Mouse (Mus musculus): Measurements from ENCODE around the gene Csf3.
"Not testable (repeated sequence)": the region's sequence is repeated elsewhere in the genome, so short reads cannot be mapped to it uniquely, and the experiment has no call there.

Csf3 gene

GRCm38 (mm10) chr11:98697225-98697624, 3.8 kb upstream of the Csf3 start:
- DNase-seq = peak; percentile 67

- no peak for DNase-seq
Observed at GRCm38 (mm10) chr11:98698849-98699640, 2.0 kb upstream of the Csf3 start.

- DNase-seq = peak; percentile 84
Observed at GRCm38 (mm10) chr11:98699911-98700310, 1.2 kb upstream of the Csf3 start.

GRCm38 (mm10) chr11:98702323-98702722, 1.3 kb downstream of the Csf3 start:
- no peak for DNase-seq

GRCm38 (mm10) chr11:98705021-98705420, 4.0 kb downstream of the Csf3 start:
- DNase-seq = no peak

GRCm38 (mm10) chr11:98707401-98708281, 6.6 kb downstream of the Csf3 start:
- DNase-seq = peak; percentile 67

GRCm38 (mm10) chr11:98708282-98708956, 7.4 kb downstream of the Csf3 start:
- peak; percentile 71 for DNase-seq

GRCm38 (mm10) chr11:98709001-98709741, 8.1 kb downstream of the Csf3 start:
- DNase-seq = peak; percentile 85

GRCm38 (mm10) chr11:98710416-98711045, 9.5 kb downstream of the Csf3 start:
- peak; percentile 89 for DNase-seq

GRCm38 (mm10) chr11:98711046-98711434, 10.0 kb downstream of the Csf3 start:
- DNase-seq = no peak

GRCm38 (mm10) chr11:98712009-98712408, 10.9 kb downstream of the Csf3 start:
- not testable (repeated sequence) for DNase-seq

GRCm38 (mm10) chr11:98713703-98714102, 12.6 kb downstream of the Csf3 start:
- no peak for DNase-seq

- no peak for DNase-seq
Observed at GRCm38 (mm10) chr11:98715946-98716345, 14.9 kb downstream of the Csf3 start.

- peak; percentile 72 for DNase-seq
Observed at GRCm38 (mm10) chr11:98717904-98718303, 16.8 kb downstream of the Csf3 start.

- DNase-seq = no peak
Observed at GRCm38 (mm10) chr11:98720756-98721155, 19.7 kb downstream of the Csf3 start.

- peak; percentile 84 for DNase-seq
Observed at GRCm38 (mm10) chr11:98721458-98722226, 20.6 kb downstream of the Csf3 start.

GRCm38 (mm10) chr11:98723098-98723497, 22.0 kb downstream of the Csf3 start:
- no peak for DNase-seq

- peak; percentile 46 for DNase-seq
Observed at GRCm38 (mm10) chr11:98725926-98726506, 25.0 kb downstream of the Csf3 start.

- peak; percentile 96 for DNase-seq
Observed at GRCm38 (mm10) chr11:98729119-98729588, 28.1 kb downstream of the Csf3 start, which contains the start of gene Med24. TSS of gene Med24 (minus strand) at chr11:98729435.

- DNase-seq = no peak
Observed at GRCm38 (mm10) chr11:98730727-98731126, 29.7 kb downstream of the Csf3 start.

GRCm38 (mm10) chr11:98731134-98731533, 30.1 kb downstream of the Csf3 start:
- no peak for DNase-seq
